Mouse (Mus musculus) T-helper 2 cell (primary cell): Measurements from ENCODE around the gene Lrrc34.

ENCODE experiments used
- in situ Hi-C: fragments of 300-600 bp; cut with MboI, MseI; formaldehyde crosslinking; loops from one replicate; pipeline ENCODE4 v1.15.1; 2025; ENCODE audit warnings: high pct_unique_total_duplicates

The Lrrc34 gene

DNA sequence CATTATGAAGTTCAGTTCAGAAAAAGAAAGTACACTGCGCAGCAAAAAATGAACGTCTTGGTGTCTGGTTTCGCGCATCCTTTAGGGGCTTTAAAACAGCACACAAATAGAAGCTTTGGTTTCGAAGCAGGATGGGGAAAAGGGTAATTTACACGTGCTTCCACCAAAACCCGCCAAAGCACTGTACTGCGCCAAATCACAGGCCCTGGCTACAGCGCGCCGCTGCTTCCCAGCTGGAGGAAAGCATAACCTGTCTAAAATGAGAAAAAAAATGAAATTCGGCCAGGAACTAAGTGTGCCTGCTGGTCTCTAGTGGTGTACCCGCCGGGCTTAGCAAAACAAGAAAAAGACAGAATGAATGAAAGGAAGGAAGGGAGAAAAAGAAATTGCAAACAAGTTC lies 47.0 kb downstream of the Lrrc34 start:
- in situ Hi-C loops, result loop anchor here (5.0 kb wide), 1 partner anchor 192 kb away; the partner anchor contains the start of gene Sec62

DNA sequence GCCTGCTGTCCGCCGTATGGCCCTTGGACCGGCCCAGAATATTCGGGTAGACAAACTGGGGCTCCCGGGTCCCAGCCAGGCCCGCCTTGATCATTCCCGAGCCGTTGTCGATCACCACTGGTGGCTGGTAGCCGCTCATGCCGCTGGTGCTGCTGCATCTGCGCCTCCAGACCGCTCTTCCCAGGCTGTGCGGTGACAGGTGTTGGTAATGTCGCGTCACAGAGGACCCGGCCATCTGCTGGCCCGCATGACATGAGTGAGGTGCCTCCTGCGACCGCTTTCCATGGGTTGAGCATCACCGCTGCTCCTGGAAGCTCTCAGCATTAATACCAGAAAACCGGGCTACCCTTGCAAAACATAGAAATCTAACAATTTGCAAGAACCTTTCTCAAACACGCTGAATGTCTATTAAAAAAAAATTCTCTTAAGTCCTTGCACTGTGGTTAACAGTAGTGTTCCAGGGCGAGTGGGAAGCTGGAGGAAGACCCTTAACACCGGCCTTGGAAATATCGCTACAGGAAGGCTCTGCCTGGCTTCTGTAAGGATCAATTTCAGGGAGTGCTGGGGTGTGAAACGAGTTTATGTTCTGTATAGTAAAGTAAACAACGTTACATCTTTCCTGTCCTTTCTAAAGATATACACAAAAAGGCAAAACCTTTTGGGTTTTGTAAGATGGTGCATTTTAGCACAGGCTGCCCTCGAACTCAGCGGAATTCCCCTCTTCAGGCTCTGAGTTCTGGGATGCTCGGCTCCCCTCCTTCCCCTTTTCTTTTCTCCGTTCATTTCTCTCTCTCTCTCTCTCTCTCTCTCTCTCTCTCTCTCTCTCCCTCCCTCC lies 47.7 kb downstream of the Lrrc34 start, which contains the start of gene Actrt3:
Gene Actrt3, minus strand, starts transcription at position 229 of the 835 bp plus-strand sequence.
- in situ Hi-C loops, result loop anchor here (5.0 to 25.0 kb wide), 2 partner anchors 192 to 537 kb away; partner anchors contain the start of genes Cldn11 and Sec62

DNA sequence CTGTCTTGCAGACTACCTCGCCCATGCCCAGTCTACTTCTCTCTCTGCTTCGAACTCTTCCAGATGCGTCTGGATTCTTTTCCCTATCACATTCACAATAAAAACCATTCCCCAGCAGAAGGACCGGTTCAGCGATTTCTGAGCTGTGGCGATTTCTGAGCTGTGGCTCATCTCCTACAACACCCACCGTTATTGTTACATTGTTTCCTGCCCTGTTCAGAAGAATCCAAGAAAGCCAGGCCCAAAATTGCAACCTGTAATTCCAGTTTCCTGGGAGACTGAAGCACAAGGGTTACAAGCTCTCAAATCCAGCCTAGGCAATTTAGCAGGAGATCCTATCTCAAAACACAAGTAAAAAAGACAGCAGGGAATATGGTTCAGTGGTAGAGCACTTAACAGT lies 50.4 kb downstream of the Lrrc34 start:
- in situ Hi-C loops, result loop anchor here (25.0 kb wide), 1 partner anchor 540 kb away; the partner anchor contains the start of gene Cldn11

GRCm38 (mm10) chr3:30595111-30595832 lies 52.4 kb downstream of the Lrrc34 start:
- in situ Hi-C loops, result loop anchor here (25.0 kb wide), 1 partner anchor 542 kb away; the partner anchor contains the start of gene Cldn11

DNA sequence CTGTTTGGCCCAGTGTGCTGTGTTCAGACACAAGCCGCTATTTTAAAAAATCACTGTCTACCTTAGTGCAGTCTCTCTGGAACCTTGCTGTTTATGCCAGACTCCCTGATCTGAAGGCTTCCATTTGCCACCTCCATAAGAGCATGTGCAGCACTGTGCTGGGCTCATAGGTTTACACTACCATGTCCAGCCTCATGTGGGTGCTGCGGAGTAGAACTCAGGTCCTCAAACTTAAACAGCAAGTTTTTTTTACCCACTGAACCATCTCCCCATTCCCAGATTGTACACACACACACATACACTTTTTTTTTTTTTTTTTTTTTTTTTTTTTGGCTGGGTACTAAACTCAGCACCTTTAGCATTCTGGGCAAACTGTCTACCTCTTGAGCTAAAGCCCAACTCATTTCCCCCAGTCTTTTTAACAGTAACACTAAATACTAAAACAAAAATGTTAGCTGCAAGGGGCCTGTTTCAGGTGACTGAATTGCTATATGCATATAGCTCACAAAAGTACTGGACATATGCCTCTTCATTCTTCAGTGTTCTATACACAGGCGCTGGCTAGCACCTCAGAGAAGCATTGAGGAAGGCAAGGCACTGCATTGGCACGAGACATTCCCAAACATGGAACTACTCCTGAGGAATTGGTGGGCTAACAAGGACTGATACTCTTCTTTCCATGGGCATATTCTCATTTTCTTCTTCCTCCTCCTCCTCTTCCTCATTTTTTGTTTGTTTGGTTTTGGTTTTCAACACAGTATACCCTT lies 53.8 kb downstream of the Lrrc34 start:
- in situ Hi-C loops, result loop anchor here (25.0 kb wide), 1 partner anchor 543 kb away; the partner anchor contains the start of gene Cldn11

DNA sequence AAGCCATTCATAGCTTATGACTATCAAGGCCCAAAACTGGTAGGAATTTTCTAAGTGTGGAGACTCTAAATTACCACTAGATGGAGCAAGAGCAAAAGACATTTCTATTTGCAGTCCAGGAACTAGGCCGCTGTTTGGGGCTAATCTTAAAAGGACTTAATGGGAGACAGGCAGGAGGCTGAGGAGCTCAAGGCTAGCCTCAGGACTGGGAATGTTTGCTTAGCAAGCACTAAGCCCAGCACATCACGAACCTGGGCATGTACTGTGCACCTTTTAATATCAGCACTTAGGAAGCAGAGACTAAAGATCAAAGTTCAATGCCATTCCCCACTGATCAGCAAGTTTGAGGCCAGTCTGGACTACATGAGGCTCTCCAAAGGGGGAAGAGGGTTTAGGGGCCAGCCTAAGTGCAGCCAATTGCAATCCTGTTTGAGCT lies 55.2 kb downstream of the Lrrc34 start:
- in situ Hi-C loops, result loop anchor here (25.0 kb wide), 1 partner anchor 545 kb away; the partner anchor contains the start of gene Cldn11

DNA sequence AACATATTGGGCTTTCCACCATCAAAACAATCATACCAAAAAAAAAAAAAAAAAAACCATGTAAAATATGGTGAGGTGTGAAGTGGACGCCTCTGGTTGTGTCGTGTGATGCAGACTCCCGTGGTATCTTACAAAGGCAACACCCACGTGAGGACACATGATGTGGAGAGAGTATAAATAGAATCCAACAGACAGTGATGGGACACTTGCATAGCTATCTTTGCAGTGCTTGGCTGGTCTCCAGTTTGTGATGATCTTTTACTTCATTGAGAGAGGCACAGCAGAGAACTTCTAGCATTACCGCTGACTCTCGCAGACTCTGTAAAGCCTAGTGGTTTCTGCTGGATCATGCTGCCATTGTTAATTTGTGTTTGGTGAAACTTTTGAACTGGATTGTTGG lies 58.8 kb downstream of the Lrrc34 start:
- in situ Hi-C loops, result loop anchor here (25.0 kb wide), 1 partner anchor 548 kb away; the partner anchor contains the start of gene Cldn11
